Mouse (Mus musculus): ENCODE results near the gene March5.
A peak's percentile ranks its signal among the peaks of the same experiment; 100 is the strongest.

The March5 gene

DNA sequence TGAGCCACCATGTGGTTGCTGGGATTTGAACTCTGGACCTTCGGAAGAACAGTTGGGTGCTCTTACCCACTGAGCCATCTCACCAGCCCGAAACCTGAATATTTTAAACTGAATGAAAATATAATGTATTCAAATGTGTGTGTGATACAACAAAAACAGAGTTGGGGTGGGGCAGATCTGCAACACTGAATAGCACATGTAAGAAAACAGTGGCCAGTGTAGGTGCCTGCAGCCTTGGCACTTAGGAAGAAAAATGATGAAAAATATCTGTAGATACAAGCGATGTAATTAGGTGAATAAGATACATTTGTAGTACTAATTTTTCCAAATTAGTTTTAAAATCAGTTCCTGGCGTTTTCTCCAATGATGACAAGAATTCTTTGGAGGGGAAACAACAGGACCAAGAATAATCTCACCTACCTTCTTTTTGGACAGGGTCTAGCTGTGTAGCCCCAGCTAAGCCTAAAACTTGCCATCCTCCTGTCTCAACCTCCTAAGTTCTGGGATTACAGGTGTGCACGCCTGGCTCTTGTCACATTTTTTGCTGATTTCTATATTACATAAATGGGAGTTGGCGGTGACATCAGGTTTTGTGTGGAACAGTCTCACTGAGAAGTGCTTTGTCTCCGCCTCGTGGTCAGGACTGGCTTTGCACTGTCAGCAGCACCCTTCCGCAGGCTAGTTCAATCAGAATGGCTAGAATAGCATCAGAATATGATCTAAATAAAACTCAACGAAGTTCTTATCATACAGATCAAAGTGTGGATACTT is 58.2 kb downstream of the March5 start:
- DNase-seq: peak; percentile 97

DNA sequence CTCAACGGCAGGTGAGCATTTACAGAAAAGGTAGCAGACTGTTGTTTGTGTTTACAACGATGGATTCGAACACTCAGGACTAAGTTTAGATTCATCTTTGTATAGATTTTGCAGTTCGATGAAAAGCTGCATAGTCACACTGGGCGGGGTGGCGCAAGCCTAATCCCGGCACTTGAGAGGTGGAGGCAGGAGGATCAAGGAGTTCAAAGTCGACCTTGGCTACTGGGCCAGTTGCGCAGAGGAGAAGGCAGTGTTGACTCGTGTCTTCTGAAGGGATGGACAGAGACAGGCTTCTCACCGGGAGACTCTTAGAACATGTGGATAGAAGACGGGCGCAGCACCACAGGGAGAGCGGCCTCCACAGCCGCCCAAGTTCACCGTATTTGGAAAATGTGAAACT is 61.8 kb downstream of the March5 start:
- DNase-seq: no peak
